In the genomic region with DNA sequence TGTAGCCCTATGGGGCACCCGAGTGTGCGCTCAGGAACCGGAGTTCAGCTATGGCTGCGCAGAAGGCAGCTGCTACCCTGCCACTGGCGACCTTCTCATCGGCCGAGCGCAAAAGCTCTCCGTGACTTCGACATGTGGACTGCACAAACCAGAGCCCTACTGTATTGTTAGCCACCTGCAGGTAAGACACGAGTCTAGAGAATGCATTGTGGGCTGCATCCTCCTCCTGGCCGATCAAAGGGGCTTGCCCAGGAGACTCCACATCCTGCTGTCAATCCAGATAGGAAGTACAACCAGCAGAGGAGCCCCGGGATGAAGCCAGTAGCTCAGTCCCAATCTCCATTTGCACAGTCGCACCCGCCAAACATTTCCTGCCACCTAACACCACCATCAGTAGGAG, we compare ENCODE assay signal across 8 mouse cellular contexts. TPM values are rescaled to one million over a fixed set of nuclear protein-coding genes. Genes with fewer than 3 reads are reported as not detected.
DNase-seq lines count a peak whose midpoint lies in the region; ATAC-seq lines count a peak whose summit lies in the region.

No protein-coding gene starts in this region.

- WGBS in forebrain, embryonic 12.5 days, result 4% methylated on average over 15 of the region's 15 CpGs
- 5% methylated on average over 15 of the region's 15 CpGs for WGBS in hindbrain, embryonic 15.5 days
- 4% methylated on average over 15 of the region's 15 CpGs for WGBS in midbrain, embryonic 11.5 days

- peak overlapping the region; percentile 43 for H3K4me3 ChIP-seq in forebrain, embryonic 12.5 days (replicated peaks)
- H3K4me3 ChIP-seq in hindbrain, embryonic 15.5 days, result peak overlapping the region; percentile 52
- H3K4me3 ChIP-seq in midbrain, embryonic 11.5 days (ENCODE audit: low read depth, low read length), result 0 out of 2 replicates have a peak overlapping the region, but pooled peaks have one; percentile 34

- H3K9ac ChIP-seq in forebrain, embryonic 12.5 days, result peak overlapping the region; percentile 25; the same call in 1 of the 2 replicates
- H3K9ac ChIP-seq in hindbrain, embryonic 15.5 days, result peak overlapping the region; percentile 42
- no peak overlapping the region for H3K9ac ChIP-seq in midbrain, embryonic 11.5 days (ENCODE audit: low read length)

- peak overlapping the region; percentile 69 for H3K4me2 ChIP-seq in forebrain, embryonic 12.5 days
- H3K4me2 ChIP-seq in hindbrain, embryonic 15.5 days, result peak overlapping the region; percentile 93
- peak overlapping the region; percentile 49 for H3K4me2 ChIP-seq in midbrain, embryonic 11.5 days

- peaks cover 58% of the 10 kb centered on the region for H3K27me3 ChIP-seq in forebrain, embryonic 12.5 days
- peaks cover 46% of the 10 kb centered on the region for H3K27me3 ChIP-seq in hindbrain, embryonic 15.5 days
- peaks cover 40% of the 10 kb centered on the region for H3K27me3 ChIP-seq in midbrain, embryonic 11.5 days (ENCODE audit: control insufficient read depth, insufficient read depth, low read length)

- no peaks in the 10 kb centered on the region for H3K36me3 ChIP-seq in forebrain, embryonic 12.5 days (replicated peaks)
- H3K36me3 ChIP-seq in hindbrain, embryonic 15.5 days, result no peaks in the 10 kb centered on the region
- no peaks in the 10 kb centered on the region for H3K36me3 ChIP-seq in midbrain, embryonic 11.5 days (ENCODE audit: control insufficient read depth, insufficient read depth, low read length)

- peaks cover 22% of the 10 kb centered on the region for H3K4me1 ChIP-seq in forebrain, embryonic 12.5 days
- peaks cover 21% of the 10 kb centered on the region for H3K4me1 ChIP-seq in hindbrain, embryonic 15.5 days (replicated peaks)
- H3K4me1 ChIP-seq in midbrain, embryonic 11.5 days (ENCODE audit: control insufficient read depth, insufficient read depth, low read length), result peaks cover 15% of the 10 kb centered on the region

- no peak for ATAC-seq in forebrain, embryonic 12.5 days (ENCODE audit: low FRiP score)
- no peak for ATAC-seq in hindbrain, embryonic 15.5 days (ENCODE audit: low FRiP score, low read depth)
- ATAC-seq in midbrain, embryonic 11.5 days (ENCODE audit: low FRiP score), result no peak

- H3K9me3 ChIP-seq in forebrain, embryonic 12.5 days, result no peaks in the 10 kb centered on the region
- H3K9me3 ChIP-seq in hindbrain, embryonic 15.5 days, result no peaks in the 10 kb centered on the region
- no peaks in the 10 kb centered on the region for H3K9me3 ChIP-seq in midbrain, embryonic 11.5 days (ENCODE audit: control insufficient read depth, low read length)

- peak; percentile 19 to 21 for DNase-seq in layer of hippocampus, postnatal 10 days (ENCODE audit: low spot score in 2 of 2)
- DNase-seq in layer of hippocampus, adult 9-10 months (ENCODE audit: low spot score), result no peak
- peak; percentile 90 for DNase-seq in midbrain, embryonic 11.5 days (ENCODE audit: low spot score, missing footprints)
- no peak for DNase-seq in thymus, adult 18-20 months
- DNase-seq in urinary bladder, adult 2 months (ENCODE audit: low spot score), result no peak
- no peak for DNase-seq in right cerebral cortex, adult 18-20 months

- no peak overlapping the region for H3K27ac ChIP-seq in forebrain, embryonic 12.5 days
- H3K27ac ChIP-seq in hindbrain, embryonic 15.5 days (replicated peaks), result no peak overlapping the region
- H3K27ac ChIP-seq in midbrain, embryonic 11.5 days (ENCODE audit: low read depth, low read length), result no peak overlapping the region

RNA-seq across cellular contexts. Expression of a gene that starts 1.7 kb away (rescaled TPM):
- 10 to 100 TPM; 55.3 to 57.3 TPM for total RNA-seq in layer of hippocampus, postnatal 10 days (2021)
- polyA plus RNA-seq in forebrain, embryonic 12.5 days (2016; fragmentation: Nextera tagmentation; extraction: Ambion mirVana), result 25.7 and 26.1 TPM in 2 replicates
- 18.4 and 19.8 TPM in 2 replicates for polyA plus RNA-seq in hindbrain, embryonic 15.5 days (2015; fragmentation: Nextera tagmentation; extraction: Ambion mirVana)
- polyA plus RNA-seq in midbrain, embryonic 11.5 days (2014; fragmentation: Nextera tagmentation; extraction: Ambion mirVana), result 17.3 and 18.5 TPM in 2 replicates
- 49.8 and 62.9 TPM in 2 replicates for polyA plus RNA-seq in urinary bladder, adult 2 months (2012; rRNA removed)

RNA-seq across cellular contexts. Expression of a gene that starts 26.1 kb away (rescaled TPM):
- total RNA-seq in layer of hippocampus, postnatal 10 days (2021), result not detected
- polyA plus RNA-seq in forebrain, embryonic 12.5 days (2016; fragmentation: Nextera tagmentation; extraction: Ambion mirVana), result not detected in 2 replicates
- not detected in 2 replicates for polyA plus RNA-seq in hindbrain, embryonic 15.5 days (2015; fragmentation: Nextera tagmentation; extraction: Ambion mirVana)
- not detected in 2 replicates for polyA plus RNA-seq in midbrain, embryonic 11.5 days (2014; fragmentation: Nextera tagmentation; extraction: Ambion mirVana)
- polyA plus RNA-seq in urinary bladder, adult 2 months (2012; rRNA removed), result not detected in 2 replicates

Comparison
In these comparisons a context has a peak if more than half of its experiments do, and no peak if none do; other contexts are left out.
1. DNase-seq: peak in layer of hippocampus, postnatal 10 days (2 of 2) and midbrain, embryonic 11.5 days (single experiment); none in layer of hippocampus, adult 9-10 months (single experiment), thymus, adult 18-20 months (0 of 2), urinary bladder, adult 2 months (single experiment) and right cerebral cortex, adult 18-20 months (single experiment).
2. Peak in every context shown above with its lines, with median percentiles within 50 percentile points of each other: H3K4me2 ChIP-seq and H3K4me3 ChIP-seq.